Mouse (Mus musculus) erythroblast, embryonic 14.5 days (primary cell): ENCODE data around the gene Eif4g1.

Experiments
- GATA1 ChIP-seq: IDR thresholded peaks from 2 replicates; pipeline ENCODE4 v1.6.1; 2012; ENCODE audit warnings: low read length, inconsistent platforms, mixed read lengths
- TAL1 ChIP-seq: IDR thresholded peaks from 3 replicates; pipeline ENCODE4 v1.6.1; 2012; ENCODE audit warnings: low read length, inconsistent platforms, mixed read lengths

- TF ChIP-seq GATA1 (no peak), TAL1 (no peak)
These were observed 46.7 kb upstream of the Eif4g1 start, which contains the start of gene Camk2n2 for GRCm38 (mm10) chr16:20621191-20621990.
